Mouse (Mus musculus): ENCODE results near the gene Car4.

GRCm38 (mm10) chr11:84974582-84974981 lies 17.0 kb downstream of the Car4 start:
- no peak for TF ChIP-seq CTCF (IDR thresholded peaks at IDR 0.05)
- TF ChIP-seq EP300 (IDR thresholded peaks at IDR 0.05) = peak; percentile 23; the same call in 1 of the 2 replicates

All from lung, postnatal 0 days (tissue).